Mouse (Mus musculus) thymus, postnatal 25 days (tissue): ENCODE results near the gene Mrpl50.
A peak's percentile ranks its signal among the peaks of the same experiment; 100 is the strongest.
"Not testable (repeated sequence)": the region's sequence is repeated elsewhere in the genome, so short reads cannot be mapped to it uniquely, and the experiment has no call there.

ENCODE experiments used
- DNase-seq: peaks from one replicate; pipeline ENCODE4 v3.0.0; 2022

The Mrpl50 gene

GRCm38 (mm10) chr4:49520572-49521340, at the start of gene Mrpl50, which contains the start of gene Zfp189:
Gene Mrpl50, minus strand, starts transcription at chr4:49521093.
Gene Zfp189, plus strand, starts transcription at chr4:49521176.
- DNase-seq = peak; percentile 91

GRCm38 (mm10) chr4:49567613-49568012, 46.7 kb upstream of the Mrpl50 start:
- DNase-seq = peak; percentile 41

GRCm38 (mm10) chr4:49559915-49560772, 39.3 kb upstream of the Mrpl50 start:
- DNase-seq = no peak

- no peak for DNase-seq
These were observed 37.3 kb upstream of the Mrpl50 start for GRCm38 (mm10) chr4:49558181-49558580.

GRCm38 (mm10) chr4:49557375-49557774, 36.5 kb upstream of the Mrpl50 start:
- no peak for DNase-seq

- DNase-seq = no peak
These were observed 32.5 kb upstream of the Mrpl50 start for GRCm38 (mm10) chr4:49553380-49553779.

- no peak for DNase-seq
These were observed 28.5 kb upstream of the Mrpl50 start, which contains the start of gene Aldob for GRCm38 (mm10) chr4:49549383-49549782. Gene Aldob, minus strand, starts transcription at chr4:49549546.

GRCm38 (mm10) chr4:49547544-49548219, 26.8 kb upstream of the Mrpl50 start:
- DNase-seq = no peak

GRCm38 (mm10) chr4:49546873-49547543, 26.1 kb upstream of the Mrpl50 start:
- DNase-seq = no peak

- DNase-seq = no peak
These were observed 25.1 kb upstream of the Mrpl50 start for GRCm38 (mm10) chr4:49546026-49546425.

- no peak for DNase-seq
These were observed 20.1 kb upstream of the Mrpl50 start for GRCm38 (mm10) chr4:49540966-49541365.

GRCm38 (mm10) chr4:49539665-49540064, 18.8 kb upstream of the Mrpl50 start:
- DNase-seq = no peak

- DNase-seq = no peak
These were observed 15.8 kb upstream of the Mrpl50 start for GRCm38 (mm10) chr4:49536671-49537070.

GRCm38 (mm10) chr4:49535675-49536294, 14.9 kb upstream of the Mrpl50 start:
- DNase-seq = no peak

- DNase-seq = no peak
These were observed 14.1 kb upstream of the Mrpl50 start for GRCm38 (mm10) chr4:49535036-49535435.

GRCm38 (mm10) chr4:49522576-49522975, 1.7 kb upstream of the Mrpl50 start:
- no peak for DNase-seq

- DNase-seq = no peak
These were observed 453 bp upstream of the Mrpl50 start for GRCm38 (mm10) chr4:49521346-49521745.

- no peak for DNase-seq
These were observed 1.4 kb downstream of the Mrpl50 start for GRCm38 (mm10) chr4:49519476-49519875.

GRCm38 (mm10) chr4:49514441-49514840, 6.5 kb downstream of the Mrpl50 start:
- DNase-seq = no peak

GRCm38 (mm10) chr4:49512636-49513035, 8.3 kb downstream of the Mrpl50 start:
- DNase-seq = no peak

- DNase-seq = not testable (repeated sequence)
These were observed 10.6 kb downstream of the Mrpl50 start for GRCm38 (mm10) chr4:49510236-49510835.

GRCm38 (mm10) chr4:49509183-49509582, 11.7 kb downstream of the Mrpl50 start:
- no peak for DNase-seq
